Mouse (Mus musculus) layer of hippocampus, postnatal 14 days (tissue): ENCODE measurements at regions not wholly inside any gene's neighbourhood (a gene's known extent, or its start where the extent isn't known, plus 50 kb on each side); places are given as distances from the start of the nearest gene placed in this dataset.

ENCODE experiments used
- DNase-seq, 2 experiments: peaks; one replicate each; pipeline ENCODE4 v3.0.0; 2021 to 2022; ENCODE audit warnings: low spot score in 2 of 2, mixed read lengths in 1 of 2

DNA sequence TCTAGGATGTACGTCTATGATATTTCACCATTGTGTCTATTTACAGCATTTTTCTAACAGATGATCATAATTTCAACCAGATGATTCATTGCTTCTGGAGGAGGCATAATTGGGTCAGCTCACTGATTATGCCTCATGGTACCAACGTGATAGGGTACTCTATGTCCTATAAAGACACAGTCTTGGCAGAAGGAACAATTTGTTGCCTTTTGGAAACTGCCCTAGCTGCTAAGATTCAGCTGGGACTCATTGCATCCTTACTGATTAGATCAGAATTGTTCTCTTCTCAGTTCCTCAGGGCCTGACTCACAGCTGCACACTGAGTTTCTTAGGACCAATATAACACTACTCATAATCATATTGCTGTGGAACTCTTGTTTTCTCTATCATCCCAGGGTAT lies 856.6 kb upstream of the Pcdh17 start:
- DNase-seq, result peak in 1 of 2 experiments; percentile 36
